Mouse (Mus musculus) olfactory bulb, adult 2 months (tissue): ENCODE results near the gene Prmt7.

ENCODE experiments used
- CTCF ChIP-seq: fragments of 200-500 bp; IDR thresholded peaks from 2 replicates; pipeline ENCODE4 v1.5.1; 2012; ENCODE audit warnings: low read depth, mild to moderate bottlenecking, low read length, moderate library complexity; ENCODE audit not compliant: insufficient read depth
- POLR2A ChIP-seq: fragments of 200-500 bp; IDR thresholded peaks from 2 replicates; pipeline ENCODE4 v1.6.1; 2012; ENCODE audit warnings: mild to moderate bottlenecking, low read depth, low read length, moderate library complexity; ENCODE audit not compliant: insufficient read depth

- TF ChIP-seq POLR2A (no peak), CTCF (no peak)
Measured at GRCm38 (mm10) chr8:106178428-106178827, 32.3 kb upstream of the Prmt7 start.
